Mouse (Mus musculus) mouse embryonic stem cell (cell line): ENCODE results near the gene Atxn2l.

ENCODE experiments used
- in situ Hi-C, 2 experiments: fragments of 300-500 bp; cut with MboI; formaldehyde crosslinking; loops; 1 replicate in 1 of 2; 3 replicates in 1 of 2; pipeline ENCODE4 v1.14.3; 2019 to 2020; ENCODE audit warnings: low sequenced_read_pairs in 2 of 2, low pct_unique_long_range_greater_than_20kb in 1 of 2, mixed read lengths in 1 of 2; ENCODE audit not compliant: unreplicated experiment in 1 of 2

Gene Atxn2l

GRCm38 (mm10) chr7:126446217-126446616 is 57.0 kb downstream of the Atxn2l start:
- in situ Hi-C loops, result no loop called here

- in situ Hi-C loops, result no loop called here
These were observed 58.0 kb downstream of the Atxn2l start for GRCm38 (mm10) chr7:126445104-126445815.

- in situ Hi-C loops, result no loop called here
These were observed 58.7 kb downstream of the Atxn2l start for GRCm38 (mm10) chr7:126444536-126444935.

GRCm38 (mm10) chr7:126443997-126444396 is 59.2 kb downstream of the Atxn2l start:
- in situ Hi-C loops, result no loop called here
